Mouse (Mus musculus) liver, embryonic 18 days (tissue): Measurements from ENCODE around the gene Fhl2. TPM values are rescaled to one million over a fixed set of nuclear protein-coding genes. Genes with fewer than 3 reads are reported as not detected.

ENCODE experiments used
- polyA plus RNA-seq: library from polyadenylated mRNA; depleted of rRNA; stranded (reverse); fragments of >200 nt; gene quantifications from 2 replicates; pipeline ENCODE4 v1.2.3, GENCODE M21; 2012; rRNA removed

Gene Fhl2
- 3.7 and 5.0 TPM in 2 replicates for polyA plus RNA-seq

DNA sequence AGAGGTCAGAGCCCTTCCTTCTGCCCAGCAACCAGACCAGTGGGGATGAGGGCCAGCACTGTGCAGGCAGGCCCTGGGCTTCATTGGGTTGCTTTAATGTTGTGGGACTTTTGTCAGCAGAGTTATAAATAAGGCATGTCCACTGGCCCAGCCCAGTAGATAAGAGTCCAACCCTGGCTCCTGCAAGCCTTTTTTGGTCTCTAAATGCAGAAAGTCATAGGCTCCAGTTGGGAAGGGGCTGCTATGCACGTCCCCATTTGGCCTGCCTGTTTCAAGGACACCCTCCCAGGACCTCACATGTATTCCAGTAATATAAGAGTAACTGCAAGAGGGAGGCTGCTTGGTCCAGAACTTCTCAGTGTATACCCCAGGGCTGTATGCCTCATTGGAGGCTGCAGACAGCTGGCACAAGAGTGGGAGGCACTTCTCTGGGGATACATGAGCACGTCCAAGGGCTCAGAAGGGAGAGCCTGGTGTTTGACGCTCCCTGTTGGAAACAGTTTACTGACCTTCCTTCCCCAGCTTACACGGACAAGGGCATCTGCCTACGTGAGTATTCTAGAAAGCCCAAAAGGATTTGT lies at the start of gene Fhl2:
Gene Fhl2, minus strand, starts transcription at position 324 of the 581 bp plus-strand sequence.

DNA sequence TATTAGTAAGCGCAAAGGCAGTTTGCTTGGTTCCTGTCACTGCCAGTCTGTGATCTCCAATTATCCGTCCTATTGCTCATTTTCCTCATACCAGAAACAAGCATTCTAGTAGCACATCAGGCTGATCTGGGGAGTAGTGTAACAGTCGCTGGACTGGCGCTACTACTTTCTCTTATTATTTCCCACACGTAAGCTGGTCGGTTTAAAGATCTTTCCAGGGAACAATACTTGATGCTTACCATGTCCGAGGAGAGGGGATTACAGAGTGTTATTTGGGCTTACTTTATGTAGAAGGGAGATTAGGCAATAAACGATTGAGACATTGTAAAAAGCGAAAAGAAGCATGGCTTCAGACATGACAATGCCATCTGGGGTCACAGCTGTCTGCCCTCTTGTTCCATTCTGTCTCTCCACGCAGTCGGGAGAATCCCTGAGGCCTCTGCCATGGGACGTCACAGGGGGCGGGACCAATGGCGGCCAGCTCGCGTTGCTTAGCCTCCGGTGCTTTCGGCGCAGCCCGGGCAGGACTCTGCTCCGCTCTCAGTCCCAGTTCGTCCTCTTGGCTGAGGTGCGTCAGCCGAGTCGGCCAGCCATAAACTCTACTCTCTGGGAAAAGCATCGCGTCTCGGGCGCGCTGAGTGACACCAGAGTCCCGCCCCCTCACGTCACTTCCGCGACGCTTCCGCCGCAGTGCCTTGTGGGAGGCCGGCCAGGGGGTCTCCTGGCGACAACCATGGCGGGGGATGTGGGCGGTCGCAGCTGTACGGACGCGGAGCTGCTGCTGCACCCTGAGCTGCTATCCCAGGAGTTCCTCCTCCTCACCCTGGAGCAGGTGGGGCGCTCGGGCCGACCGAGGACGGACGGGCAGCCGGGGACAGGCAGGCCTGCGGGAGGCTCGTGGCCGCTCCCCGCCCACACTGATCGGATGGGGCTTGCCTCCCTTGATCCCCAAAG lies 98.5 kb downstream of the Fhl2 start, which contains the start of the genes Tgfbrap1 and AI597479:
Gene Tgfbrap1, minus strand, starts transcription at position 607 of the 954 bp plus-strand sequence.
Gene AI597479, plus strand, starts transcription at position 680 of the 954 bp plus-strand sequence.

Other genes with a start within 250 kb of the Fhl2 start
- 0.03 and 0.12 TPM in 2 replicates for gene Gpr45, start 244.1 kb downstream of the Fhl2 start, polyA plus RNA-seq
- 4.8 and 5.7 TPM in 2 replicates for gene Tgfbrap1, start 98.3 kb downstream of the Fhl2 start, polyA plus RNA-seq
- 4.2 and 4.5 TPM in 2 replicates for gene AI597479, start 98.3 kb downstream of the Fhl2 start, polyA plus RNA-seq
- gene Nck2, start 247.6 kb upstream of the Fhl2 start, polyA plus RNA-seq, result 10.4 and 11.6 TPM in 2 replicates